Mouse (Mus musculus): ENCODE measurements around the gene Gramd1b.

- no peak for TF ChIP-seq POLR2A (IDR thresholded peaks at IDR 0.05; ENCODE audit: borderline replicate concordance, extremely low read depth, insufficient read depth, insufficient read length, poor library complexity, severe bottlenecking)
- no peak for TF ChIP-seq CTCF (IDR thresholded peaks at IDR 0.05; ENCODE audit: borderline replicate concordance, extremely low read depth, insufficient read depth, insufficient read length)
Measured at GRCm38 (mm10) chr9:40381416-40382411, 149.5 kb downstream of the Gramd1b start.

Measured in brain, embryonic 14.5 days (tissue).